Mouse (Mus musculus) embryonic facial prominence, embryonic 14.5 days (tissue): ENCODE measurements around the gene Gtf2i. TPM values are rescaled to one million over a fixed set of nuclear protein-coding genes. Genes with fewer than 3 reads are reported as not detected.

Experiments
- ATAC-seq: fragments of 200-750 bp; cut with Nextera tagmentation; 2 replicates; pipeline ENCODE4 v1.8.0; 2017; ENCODE audit warnings: low read depth, moderate number of reproducible peaks, moderate TSS enrichment
- DNase-seq: peaks from one replicate; pipeline ENCODE4 v3.0.0-alpha.2; 2015; ENCODE audit warnings: low spot score
- H3K27ac ChIP-seq: fragments of 300-500 bp; sonication (generic); replicated peaks from 2 replicates; pipeline ENCODE4 v1.5.1; 2014; ENCODE audit warnings: low read depth, mild to moderate bottlenecking, low read length, moderate library complexity
- H3K27me3 ChIP-seq: fragments of 300-500 bp; sonication (generic); replicated peaks from 2 replicates; pipeline ENCODE4 v1.6.1; 2014; ENCODE audit warnings: low read length; ENCODE audit not compliant: control insufficient read depth, insufficient read depth
- H3K36me3 ChIP-seq: fragments of 300-500 bp; sonication (generic); 2 replicates; pipeline ENCODE4 v1.6.1; 2014; ENCODE audit warnings: low read length, mixed read lengths; ENCODE audit not compliant: control insufficient read depth, insufficient read depth
- H3K4me1 ChIP-seq: fragments of 300-500 bp; sonication (generic); 2 replicates; pipeline ENCODE4 v1.6.1; 2014; ENCODE audit warnings: antibody characterized with exemption, low read length; ENCODE audit not compliant: control insufficient read depth, insufficient read depth
- H3K4me2 ChIP-seq: fragments of 300-500 bp; sonication (generic); 2 replicates; pipeline ENCODE4 v1.6.1; 2014; ENCODE audit warnings: low read depth, mild to moderate bottlenecking, low read length, moderate library complexity, mixed read lengths
- H3K4me3 ChIP-seq: fragments of 300-500 bp; sonication (generic); 2 replicates; pipeline ENCODE4 v1.5.1; 2014; ENCODE audit warnings: low read depth, mild to moderate bottlenecking, low read length
- H3K9ac ChIP-seq: fragments of 300-500 bp; sonication (generic); 2 replicates; pipeline ENCODE4 v1.6.1; 2014; ENCODE audit warnings: low read depth, mild to moderate bottlenecking, low read length, moderate library complexity, mixed read lengths
- H3K9me3 ChIP-seq: fragments of 300-500 bp; sonication (generic); 2 replicates; pipeline ENCODE4 v1.6.1; 2016; ENCODE audit warnings: low read length; ENCODE audit not compliant: control insufficient read depth
- WGBS: fragments of 180-500 bp; shearing (Covaris S2); extraction: QIAGEN DNeasy Blood & Tissue Kit; methylation state at CpG from one replicate; pipeline ENCODE4 v1.1.7; 2014; 5-methylcytosine and 5-hydroxymethylcytosine counted together
- polyA plus RNA-seq: library from polyadenylated mRNA; unstranded; fragments of >200 nt; fragmentation: Nextera tagmentation; extraction: Ambion mirVana; gene quantifications from 2 replicates; pipeline ENCODE4 v1.2.1, GENCODE M21; 2014

Gene Gtf2i
- polyA plus RNA-seq, 1 experiment from 2014 or later, result 141 TPM

DNA sequence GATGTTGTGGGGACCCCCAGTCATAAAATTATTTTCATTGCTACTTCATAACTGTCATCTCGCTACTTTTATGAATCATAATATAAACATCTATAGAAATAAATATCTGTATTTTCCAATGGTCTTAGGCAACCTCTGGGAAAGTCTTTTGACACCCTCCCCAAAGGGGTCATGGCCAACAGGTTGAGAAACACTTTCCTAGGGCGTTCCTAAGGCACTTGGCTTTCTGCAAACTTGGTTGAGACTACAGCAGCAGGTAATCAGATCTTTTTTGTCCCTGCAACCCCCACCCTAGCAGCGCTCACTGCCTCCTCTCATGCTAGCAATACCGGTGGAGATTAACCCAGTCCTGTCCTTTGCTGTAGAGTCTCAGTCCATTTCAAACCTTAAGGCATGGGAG lies 93.3 kb downstream of the Gtf2i start:
- 0 out of 2 replicates have a peak, but pooled peaks have one; percentile 6 for ATAC-seq

DNA sequence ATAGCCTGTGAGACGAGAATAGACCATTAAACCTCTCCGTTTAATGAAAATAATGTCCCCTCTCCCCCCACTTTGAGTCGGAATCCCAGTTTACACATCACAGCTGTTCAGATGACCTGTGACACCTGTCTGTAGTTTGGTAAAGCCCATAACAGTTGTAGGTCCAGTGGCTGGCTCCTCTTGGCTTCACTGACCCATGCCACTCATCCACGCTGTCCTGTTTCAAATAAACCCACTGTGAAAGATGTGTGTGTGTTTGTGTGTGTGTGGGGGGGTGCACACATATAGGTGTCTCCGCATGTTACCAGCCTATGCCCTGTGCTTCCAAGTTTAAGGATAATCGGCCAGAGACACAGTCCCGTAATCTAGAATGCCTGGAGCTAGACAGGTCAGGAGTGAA lies 96.7 kb downstream of the Gtf2i start:
- peaks cover 14% of the 10 kb centered on the region for H3K36me3 ChIP-seq
- no peak overlapping the region for H3K4me3 ChIP-seq
- WGBS, result 87% methylated on average over 7 of the region's 7 CpGs
- DNase-seq, result no peak
- H3K27ac ChIP-seq, result no peak overlapping the region
- no peaks in the 10 kb centered on the region for H3K9me3 ChIP-seq
- peaks cover 8% of the 10 kb centered on the region; the same call in 1 of the 2 replicates for H3K4me1 ChIP-seq
- peaks cover 10% of the 10 kb centered on the region for H3K27me3 ChIP-seq
- no peak overlapping the region for H3K4me2 ChIP-seq
- H3K9ac ChIP-seq, result no peak overlapping the region
- no peak for ATAC-seq

More for the DNA sequence above, 93.3 kb downstream of the Gtf2i start:
- peak overlapping the region; percentile 33 for H3K4me3 ChIP-seq
- peaks cover 10% of the 10 kb centered on the region for H3K27me3 ChIP-seq
- peak overlapping the region; percentile 64 for H3K4me2 ChIP-seq
- 37% methylated on average over 4 of the region's 4 CpGs for WGBS
- peak overlapping the region; percentile 63 for H3K9ac ChIP-seq
- no peaks in the 10 kb centered on the region for H3K9me3 ChIP-seq
- peaks cover 13% of the 10 kb centered on the region for H3K36me3 ChIP-seq
- H3K4me1 ChIP-seq, result peaks cover 8% of the 10 kb centered on the region; the same call in 1 of the 2 replicates
- H3K27ac ChIP-seq, result no peak overlapping the region
- no peak for DNase-seq

- peaks cover 26% of the 10 kb centered on the region for H3K36me3 ChIP-seq
- no peak overlapping the region for H3K9ac ChIP-seq
- H3K9me3 ChIP-seq, result no peaks in the 10 kb centered on the region
- no peak overlapping the region for H3K4me2 ChIP-seq
- 75% methylated on average over 10 of the region's 12 CpGs for WGBS
- no peak for DNase-seq
- no peak for ATAC-seq
- no peaks in the 10 kb centered on the region for H3K4me1 ChIP-seq
- no peak overlapping the region for H3K4me3 ChIP-seq
- no peak overlapping the region for H3K27ac ChIP-seq
- H3K27me3 ChIP-seq, result no peaks in the 10 kb centered on the region
Observed at GRCm38 (mm10) chr5:134214021-134214806, 100.3 kb downstream of the Gtf2i start.

GRCm38 (mm10) chr5:134209931-134210554 lies 104.5 kb downstream of the Gtf2i start:
- Histone ChIP-seq H3K36me3 (peaks cover 18% of the 10 kb centered on the region; the same call in 1 of the 2 replicates), H3K9ac (no peak overlapping the region), H3K4me3 (no peak overlapping the region), H3K27me3 (no peaks in the 10 kb centered on the region), H3K4me2 (no peak overlapping the region), H3K27ac (no peak overlapping the region), H3K4me1 (no peaks in the 10 kb centered on the region), H3K9me3 (no peaks in the 10 kb centered on the region)
- ATAC-seq, result no peak
- no peak for DNase-seq
- 59% methylated on average over 11 of the region's 11 CpGs for WGBS

DNA sequence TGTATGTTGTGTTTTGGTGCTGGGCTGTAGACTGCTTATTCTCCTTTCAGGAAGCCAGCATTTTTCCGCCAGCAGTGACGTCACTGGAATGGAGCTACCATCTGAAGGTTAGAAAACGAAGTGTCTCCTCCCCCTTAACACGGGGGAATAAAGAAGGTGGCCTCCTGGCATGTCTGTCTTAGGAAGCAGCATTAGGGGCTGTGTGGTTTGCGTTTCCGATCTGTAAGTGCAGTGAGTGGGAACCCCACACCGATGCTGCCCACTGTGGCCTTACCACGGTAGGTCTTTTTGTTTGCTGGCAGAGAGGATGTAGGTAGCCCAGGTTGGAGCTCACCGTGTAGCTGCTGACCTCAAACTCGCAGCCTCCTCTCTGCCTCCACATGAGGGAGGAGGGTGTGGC lies 107.8 kb downstream of the Gtf2i start:
- 86% methylated on average over 8 of the region's 10 CpGs for WGBS

GRCm38 (mm10) chr5:134193664-134194063 lies 120.9 kb downstream of the Gtf2i start:
- DNase-seq (no peak), ATAC-seq (no peak)
- Histone ChIP-seq H3K4me3 (no peak overlapping the region), H3K9ac (no peak overlapping the region), H3K4me2 (no peak overlapping the region), H3K27me3 (no peaks in the 10 kb centered on the region), H3K36me3 (peaks cover 31% of the 10 kb centered on the region), H3K9me3 (no peaks in the 10 kb centered on the region), H3K27ac (no peak overlapping the region), H3K4me1 (no peaks in the 10 kb centered on the region)
- 86% methylated on average over 8 of the region's 8 CpGs for WGBS

More for the DNA sequence above, 107.8 kb downstream of the Gtf2i start:
- DNase-seq (no peak), ATAC-seq (no peak)
- H3K27me3 ChIP-seq, result no peaks in the 10 kb centered on the region
- no peak overlapping the region for H3K4me3 ChIP-seq
- peaks cover 17% of the 10 kb centered on the region; the same call in 1 of the 2 replicates for H3K36me3 ChIP-seq
- no peak overlapping the region for H3K4me2 ChIP-seq
- H3K9me3 ChIP-seq, result no peaks in the 10 kb centered on the region
- H3K9ac ChIP-seq, result no peak overlapping the region
- no peaks in the 10 kb centered on the region for H3K4me1 ChIP-seq
- no peak overlapping the region for H3K27ac ChIP-seq

- 82% methylated on average over 7 of the region's 7 CpGs for WGBS
Observed at GRCm38 (mm10) chr5:134188571-134188970, 126.0 kb downstream of the Gtf2i start.

More at GRCm38 (mm10) chr5:134188571-134188970, 126.0 kb downstream of the Gtf2i start:
- H3K27me3 ChIP-seq, result no peaks in the 10 kb centered on the region
- H3K4me3 ChIP-seq, result no peak overlapping the region
- H3K4me1 ChIP-seq, result peaks cover 2% of the 10 kb centered on the region
- 0 out of 2 replicates have a peak, but pooled peaks cover 7% of the 10 kb centered on the region for H3K36me3 ChIP-seq
- H3K27ac ChIP-seq, result no peak overlapping the region
- no peak for ATAC-seq
- H3K9me3 ChIP-seq, result 0 out of 2 replicates have a peak, but pooled peaks cover 3% of the 10 kb centered on the region
- H3K4me2 ChIP-seq, result no peak overlapping the region
- DNase-seq, result no peak
- no peak overlapping the region for H3K9ac ChIP-seq
